ENCODE assay signal across 10 mouse cellular contexts in genomic region chr10:84685444-84686121, GRCm38 (mm10).
DNase-seq lines count a peak whose midpoint lies in the region; ATAC-seq and TF ChIP-seq lines count a peak whose summit lies in the region.
"Had no signal": no experiment of that assay in that cellular context is flagged by ENCODE, and none has a peak within 500 bp of the region (broad histone marks: within the 10 kb centered on the region; RNA-seq: fewer than 3 reads in every experiment).

No protein-coding gene starts in this region.

- peak overlapping the region; percentile 28; the same call in 1 of the 2 replicates for H3K9ac ChIP-seq in heart, embryonic 11.5 days (ENCODE audit: low read depth, low read length)
- H3K9ac ChIP-seq in stomach, embryonic 15.5 days: no peak overlapping the region
- H3K9ac ChIP-seq in stomach, postnatal 0 days (ENCODE audit: low read length): no peak overlapping the region
- H3K9ac ChIP-seq in hindbrain, postnatal 0 days (replicated peaks; ENCODE audit: low read length): no peak overlapping the region

- H3K27me3 ChIP-seq in heart, embryonic 11.5 days (ENCODE audit: control insufficient read depth, insufficient read depth, low read length): no peaks in the 10 kb centered on the region
- no peaks in the 10 kb centered on the region for H3K27me3 ChIP-seq in stomach, embryonic 15.5 days (replicated peaks)
- H3K27me3 ChIP-seq in stomach, postnatal 0 days (ENCODE audit: control insufficient read depth, insufficient read depth, low read length): no peaks in the 10 kb centered on the region
- no peaks in the 10 kb centered on the region for H3K27me3 ChIP-seq in hindbrain, postnatal 0 days (ENCODE audit: insufficient read depth, low read length)

- no peaks in the 10 kb centered on the region; the same call in 1 of the 2 replicates for H3K36me3 ChIP-seq in heart, embryonic 11.5 days (ENCODE audit: control insufficient read depth, insufficient read depth, low read length)
- no peaks in the 10 kb centered on the region for H3K36me3 ChIP-seq in stomach, embryonic 15.5 days
- H3K36me3 ChIP-seq in stomach, postnatal 0 days (ENCODE audit: control insufficient read depth, insufficient read depth, low read length): 0 out of 2 replicates have a peak, but pooled peaks cover 3% of the 10 kb centered on the region
- H3K36me3 ChIP-seq in hindbrain, postnatal 0 days (ENCODE audit: insufficient read depth, low read length): no peaks in the 10 kb centered on the region

- 70% methylated on average over 8 of the region's 8 CpGs for WGBS in heart, embryonic 11.5 days (ENCODE audit: insufficient replicate concordance)
- 59% methylated on average over 8 of the region's 8 CpGs for WGBS in stomach, embryonic 15.5 days
- WGBS in stomach, postnatal 0 days: 49% methylated on average over 8 of the region's 8 CpGs
- WGBS in hindbrain, postnatal 0 days: 19% methylated on average over 8 of the region's 8 CpGs

- TF ChIP-seq CTCF in stomach, postnatal 0 days (IDR thresholded peaks at IDR 0.05; ENCODE audit: low read depth): no peak
- no peak for TF ChIP-seq CTCF in hindbrain, postnatal 0 days (IDR thresholded peaks at IDR 0.05; ENCODE audit: low read depth)

- no peak overlapping the region for H3K4me3 ChIP-seq in heart, embryonic 11.5 days (ENCODE audit: low read depth, low read length)
- H3K4me3 ChIP-seq in stomach, embryonic 15.5 days (replicated peaks): no peak overlapping the region
- H3K4me3 ChIP-seq in stomach, postnatal 0 days (ENCODE audit: low read depth, low read length): no peak overlapping the region
- H3K4me3 ChIP-seq in hindbrain, postnatal 0 days (ENCODE audit: low read length): no peak overlapping the region
- H3K4me3 ChIP-seq: myocyte had no signal

- ATAC-seq in heart, embryonic 11.5 days (replicated peaks; ENCODE audit: insufficient number of reproducible peaks, low FRiP score, low TSS enrichment): no peak
- no peak for ATAC-seq in stomach, embryonic 15.5 days (ENCODE audit: insufficient read depth, low FRiP score, low read depth)
- ATAC-seq in stomach, postnatal 0 days (ENCODE audit: low FRiP score, low TSS enrichment): no peak
- ATAC-seq in hindbrain, postnatal 0 days: peak; percentile 59; the same call in 1 of the 2 replicates
- ATAC-seq in megakaryocyte progenitor cell, adult 5-6 weeks (replicated peaks; ENCODE audit: poor library complexity): no peak

- DNase-seq in heart, postnatal 4 days: no peak
- DNase-seq in stomach, postnatal 0 days (ENCODE audit: low spot score): no peak
- DNase-seq in hindbrain, postnatal 0 days (ENCODE audit: low spot score): no peak
- DNase-seq in MN1 (ENCODE audit: low spot score): no peak
- no peak for DNase-seq in frontal cortex, postnatal 25 days (ENCODE audit: low spot score in 2 of 2)
- DNase-seq: right cerebral cortex, postnatal 14 days had no signal

- peak overlapping the region; percentile 34; the same call in 1 of the 2 replicates for H3K4me2 ChIP-seq in heart, embryonic 11.5 days
- H3K4me2 ChIP-seq in stomach, embryonic 15.5 days: no peak overlapping the region
- no peak overlapping the region for H3K4me2 ChIP-seq in stomach, postnatal 0 days (replicated peaks; ENCODE audit: low read depth)
- no peak overlapping the region for H3K4me2 ChIP-seq in hindbrain, postnatal 0 days (ENCODE audit: low read depth, low read length)

- no peak for TF ChIP-seq EP300 in stomach, postnatal 0 days (optimal IDR thresholded peaks at IDR 0.05)

- peak overlapping the region; percentile 87 for H3K27ac ChIP-seq in heart, embryonic 11.5 days (ENCODE audit: low read depth, low read length)
- H3K27ac ChIP-seq in stomach, embryonic 15.5 days: 0 out of 2 replicates have a peak overlapping the region, but pooled peaks have one; percentile 13
- H3K27ac ChIP-seq in stomach, postnatal 0 days (replicated peaks): no peak overlapping the region
- H3K27ac ChIP-seq in hindbrain, postnatal 0 days: peak overlapping the region; percentile 71; the same call in 1 of the 2 replicates

- peaks cover 23% of the 10 kb centered on the region for H3K4me1 ChIP-seq in heart, embryonic 11.5 days (ENCODE audit: control insufficient read depth, insufficient read depth, low read length)
- no peaks in the 10 kb centered on the region for H3K4me1 ChIP-seq in stomach, embryonic 15.5 days
- H3K4me1 ChIP-seq in stomach, postnatal 0 days (replicated peaks; ENCODE audit: control insufficient read depth, insufficient read depth): no peaks in the 10 kb centered on the region
- peaks cover 6% of the 10 kb centered on the region; the same call in 1 of the 2 replicates for H3K4me1 ChIP-seq in hindbrain, postnatal 0 days (ENCODE audit: insufficient read depth, low read length)

- H3K9me3 ChIP-seq in heart, embryonic 11.5 days (replicated peaks; ENCODE audit: control insufficient read depth, low read length): no peaks in the 10 kb centered on the region
- H3K9me3 ChIP-seq in stomach, embryonic 15.5 days: no peaks in the 10 kb centered on the region
- H3K9me3 ChIP-seq in stomach, postnatal 0 days (ENCODE audit: control insufficient read depth, low read length): no peaks in the 10 kb centered on the region
- H3K9me3 ChIP-seq in hindbrain, postnatal 0 days (ENCODE audit: low read length): no peaks in the 10 kb centered on the region
